Comparison of ENCODE assay signal across 9 mouse cellular contexts in the genomic region with DNA sequence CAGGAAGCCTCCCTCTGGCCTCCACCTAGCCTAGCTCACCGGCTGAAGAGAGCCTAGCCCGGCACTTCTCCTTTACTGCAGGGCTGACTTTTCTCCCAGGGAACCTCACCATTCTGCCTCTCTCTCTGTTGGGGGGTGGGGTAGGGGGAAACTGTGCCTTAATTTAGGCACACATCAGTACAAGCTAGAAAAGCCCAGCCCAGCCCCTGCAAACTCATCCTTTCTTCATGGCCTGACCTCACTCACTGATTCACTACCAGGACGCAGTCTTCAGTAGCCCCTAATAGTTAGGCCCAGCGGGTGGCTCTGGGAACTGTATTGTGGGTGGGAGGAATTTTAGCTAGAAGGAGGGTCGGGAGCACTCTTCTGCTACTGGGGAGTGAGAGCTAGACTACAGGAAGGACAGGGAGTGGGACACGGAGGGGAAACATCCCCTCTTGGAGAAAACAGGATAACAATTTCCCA. TPM values are rescaled to one million over a fixed set of nuclear protein-coding genes. Genes with fewer than 3 reads are reported as not detected.
DNase-seq lines count a peak whose midpoint lies in the region; ATAC-seq lines count a peak whose summit lies in the region.
"Had no signal": no experiment of that assay in that cellular context is flagged by ENCODE, and none has a peak within 500 bp of the region (broad histone marks: within the 10 kb centered on the region; RNA-seq: fewer than 3 reads in every experiment).

No protein-coding gene starts in this region.

- H3K4me2 ChIP-seq in kidney, embryonic 15.5 days: peak overlapping the region; percentile 44
- peak overlapping the region; percentile 27 for H3K4me2 ChIP-seq in embryonic facial prominence, embryonic 12.5 days (replicated peaks)
- H3K4me2 ChIP-seq in intestine, embryonic 16.5 days (ENCODE audit: low read depth, low read length): peak overlapping the region; percentile 2
- H3K4me2 ChIP-seq in neural tube, embryonic 12.5 days (replicated peaks): peak overlapping the region; percentile 43

- no peaks in the 10 kb centered on the region for H3K27me3 ChIP-seq in kidney, embryonic 15.5 days
- no peaks in the 10 kb centered on the region for H3K27me3 ChIP-seq in embryonic facial prominence, embryonic 12.5 days
- no peaks in the 10 kb centered on the region for H3K27me3 ChIP-seq in intestine, embryonic 16.5 days (replicated peaks; ENCODE audit: control insufficient read depth, insufficient read depth, low read length)
- H3K27me3 ChIP-seq in neural tube, embryonic 12.5 days (replicated peaks): no peaks in the 10 kb centered on the region
- H3K27me3 ChIP-seq: Patski had no signal

- H3K4me1 ChIP-seq in kidney, embryonic 15.5 days: peaks cover 69% of the 10 kb centered on the region
- peaks cover 71% of the 10 kb centered on the region for H3K4me1 ChIP-seq in embryonic facial prominence, embryonic 12.5 days
- peaks cover 70% of the 10 kb centered on the region for H3K4me1 ChIP-seq in intestine, embryonic 16.5 days (ENCODE audit: control insufficient read depth, insufficient read depth, low read length)
- H3K4me1 ChIP-seq in neural tube, embryonic 12.5 days: peaks cover 84% of the 10 kb centered on the region

- ATAC-seq in kidney, embryonic 15.5 days (replicated peaks; ENCODE audit: low FRiP score): no peak
- no peak for ATAC-seq in embryonic facial prominence, embryonic 12.5 days (ENCODE audit: insufficient number of reproducible peaks, insufficient read depth, low FRiP score, low TSS enrichment)
- ATAC-seq in intestine, embryonic 16.5 days: no peak
- no peak for ATAC-seq in neural tube, embryonic 12.5 days (ENCODE audit: low FRiP score, low read depth)
- no peak for ATAC-seq in monocyte, adult 5-6 weeks (replicated peaks; ENCODE audit: insufficient number of reproducible peaks, low FRiP score, low TSS enrichment, poor library complexity, severe bottlenecking)
- ATAC-seq: Patski had no signal

- H3K9ac ChIP-seq in kidney, embryonic 15.5 days: peak overlapping the region; percentile 43; the same call in 1 of the 2 replicates
- H3K9ac ChIP-seq in embryonic facial prominence, embryonic 12.5 days: peak overlapping the region; percentile 7; the same call in 1 of the 2 replicates
- peak overlapping the region; percentile 60 for H3K9ac ChIP-seq in intestine, embryonic 16.5 days (ENCODE audit: low read depth, low read length)
- H3K9ac ChIP-seq in neural tube, embryonic 12.5 days: peak overlapping the region; percentile 33; the same call in 1 of the 2 replicates

- H3K4me3 ChIP-seq in kidney, embryonic 15.5 days (replicated peaks): no peak overlapping the region
- no peak overlapping the region for H3K4me3 ChIP-seq in embryonic facial prominence, embryonic 12.5 days
- no peak overlapping the region for H3K4me3 ChIP-seq in intestine, embryonic 16.5 days (ENCODE audit: low read length)
- no peak overlapping the region for H3K4me3 ChIP-seq in neural tube, embryonic 12.5 days

- peak overlapping the region; percentile 81 for H3K27ac ChIP-seq in kidney, embryonic 15.5 days
- peak overlapping the region; percentile 64 for H3K27ac ChIP-seq in embryonic facial prominence, embryonic 12.5 days
- peak overlapping the region; percentile 45 for H3K27ac ChIP-seq in intestine, embryonic 16.5 days (ENCODE audit: low read length)
- H3K27ac ChIP-seq in neural tube, embryonic 12.5 days: peak overlapping the region; percentile 68; the same call in 1 of the 2 replicates

- peaks cover 4% of the 10 kb centered on the region; the same call in 1 of the 2 replicates for H3K36me3 ChIP-seq in kidney, embryonic 15.5 days
- no peaks in the 10 kb centered on the region for H3K36me3 ChIP-seq in embryonic facial prominence, embryonic 12.5 days
- H3K36me3 ChIP-seq in intestine, embryonic 16.5 days (ENCODE audit: control insufficient read depth, insufficient read depth, low read length): no peaks in the 10 kb centered on the region; the same call in 1 of the 2 replicates
- no peaks in the 10 kb centered on the region for H3K36me3 ChIP-seq in neural tube, embryonic 12.5 days

- WGBS in kidney, embryonic 15.5 days: 25% methylated on average over 6 of the region's 6 CpGs
- 21% methylated on average over 6 of the region's 6 CpGs for WGBS in embryonic facial prominence, embryonic 12.5 days
- WGBS in intestine, embryonic 16.5 days: 35% methylated on average over 6 of the region's 6 CpGs
- 10% methylated on average over 6 of the region's 6 CpGs for WGBS in neural tube, embryonic 12.5 days

- no peak for DNase-seq in kidney, postnatal 10 days
- DNase-seq in lung, postnatal 10 days: no peak
- no peak for DNase-seq in adrenal gland, postnatal 10 days

- no peaks in the 10 kb centered on the region for H3K9me3 ChIP-seq in kidney, embryonic 15.5 days (replicated peaks)
- H3K9me3 ChIP-seq in embryonic facial prominence, embryonic 12.5 days: no peaks in the 10 kb centered on the region
- no peaks in the 10 kb centered on the region for H3K9me3 ChIP-seq in intestine, embryonic 16.5 days (ENCODE audit: control insufficient read depth, low read length)
- H3K9me3 ChIP-seq in neural tube, embryonic 12.5 days: no peaks in the 10 kb centered on the region

RNA-seq across cellular contexts. Expression of a gene that starts 7.4 kb away (rescaled TPM):
- 18.5 and 21.5 TPM in 2 replicates for polyA plus RNA-seq in kidney, embryonic 15.5 days (2015; fragmentation: Nextera tagmentation; extraction: Ambion mirVana)
- 16.9 and 17.7 TPM in 2 replicates for polyA plus RNA-seq in embryonic facial prominence, embryonic 12.5 days (2016; fragmentation: Nextera tagmentation; extraction: Ambion mirVana)
- polyA plus RNA-seq in intestine, embryonic 16.5 days (2015; fragmentation: Nextera tagmentation; extraction: Ambion mirVana): 13.7 and 23.2 TPM in 2 replicates
- polyA plus RNA-seq in neural tube, embryonic 12.5 days (2016; fragmentation: Nextera tagmentation; extraction: Ambion mirVana): 17.6 and 19.8 TPM in 2 replicates
- 94.8 to 111 TPM (median 99.0 TPM) in 3 replicates for total RNA-seq in monocyte, adult 5-6 weeks (2017)
- 10 to 100 TPM; 85.7 to 86.6 TPM for total RNA-seq in adrenal gland, postnatal 10 days (2021)

Comparison
In these comparisons a context has a peak if more than half of its experiments do, and no peak if none do; other contexts are left out.
1. H3K9ac ChIP-seq: peak in every context shown above with its lines; median percentile 60 in intestine, embryonic 16.5 days; 43 in kidney, embryonic 15.5 days; 33 in neural tube, embryonic 12.5 days; 7 in embryonic facial prominence, embryonic 12.5 days.